Mouse (Mus musculus): ENCODE measurements around the gene Agfg1. TPM values are rescaled to one million over a fixed set of nuclear protein-coding genes. Genes with fewer than 3 reads are reported as not detected.
"Not testable (repeated sequence)": the region's sequence is repeated elsewhere in the genome, so short reads cannot be mapped to it uniquely, and the experiment has no call there.

Agfg1 gene
- polyA plus RNA-seq, 1 experiment from 2014 or later: 29.3 TPM

DNA sequence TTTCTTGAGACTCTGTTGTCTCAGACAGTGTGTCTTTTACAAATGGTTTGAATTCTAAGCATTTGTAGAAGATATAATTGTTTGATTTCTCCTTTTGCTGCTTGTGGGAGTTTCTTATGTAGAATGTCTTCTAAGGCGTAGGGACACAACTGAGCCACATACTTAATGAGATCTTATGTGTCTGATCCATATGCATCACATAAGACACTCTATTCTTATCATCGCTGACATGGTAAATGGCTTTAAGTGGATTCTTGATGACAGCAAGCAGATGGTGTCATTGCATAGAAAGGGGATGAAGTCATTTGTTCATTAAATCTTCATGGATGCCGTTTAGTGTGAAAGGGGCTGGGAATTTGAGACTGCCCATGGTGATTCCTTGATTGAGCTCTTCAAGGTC is 66.6 kb downstream of the Agfg1 start:
- no peak for ATAC-seq (ENCODE audit: extremely low read depth, insufficient number of reproducible peaks, low FRiP score, low TSS enrichment)
- H3K4me3 ChIP-seq: no peak overlapping the region
- WGBS: 49% methylated on average over 3 of the region's 3 CpGs
- no peaks in the 10 kb centered on the region for H3K9me3 ChIP-seq
- peaks cover 16% of the 10 kb centered on the region for H3K4me1 ChIP-seq
- H3K27me3 ChIP-seq (replicated peaks): no peaks in the 10 kb centered on the region
- no peak overlapping the region for H3K9ac ChIP-seq
- peak overlapping the region; percentile 39; the same call in 1 of the 2 replicates for H3K27ac ChIP-seq (replicated peaks)
- peaks cover 37% of the 10 kb centered on the region for H3K36me3 ChIP-seq
- H3K4me2 ChIP-seq: no peak overlapping the region

DNA sequence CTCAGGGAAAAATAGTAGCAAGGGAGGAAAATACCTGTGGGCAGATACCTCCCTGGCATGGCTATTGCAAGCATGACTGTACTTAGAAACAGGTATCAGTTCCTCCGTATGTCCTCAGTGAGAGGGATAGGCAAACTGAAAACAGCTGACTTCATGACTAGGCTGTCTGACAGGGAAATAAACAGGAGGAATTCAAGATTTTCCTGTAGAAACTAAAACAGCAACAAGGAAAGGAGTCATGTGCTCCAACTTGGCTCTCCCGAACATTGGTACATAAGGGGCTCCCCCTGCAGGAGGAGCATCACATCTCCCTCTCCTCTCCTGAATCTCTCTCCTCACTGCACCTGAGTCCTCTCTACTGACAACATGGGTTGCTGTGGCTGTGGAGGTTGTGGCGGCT is 73.7 kb downstream of the Agfg1 start, which contains the start of gene A030005L19Rik:
A030005L19Rik (plus strand) TSS at position 301 of the 400 bp plus-strand sequence.
- Histone ChIP-seq H3K27me3 (replicated peaks) (no peaks in the 10 kb centered on the region), H3K4me1 (no peaks in the 10 kb centered on the region), H3K4me3 (no peak within 1 kb of the TSS), H3K4me2 (no peak within 1 kb of the TSS), H3K9me3 (no peaks in the 10 kb centered on the region), H3K36me3 (peaks cover 3% of the 10 kb centered on the region; the same call in 1 of the 2 replicates), H3K9ac (no peak within 1 kb of the TSS), H3K27ac (replicated peaks) (no peak within 1 kb of the TSS)
- WGBS: 68% methylated on average over 2 of the region's 3 CpGs
- no peak for ATAC-seq (ENCODE audit: extremely low read depth, insufficient number of reproducible peaks, low FRiP score, low TSS enrichment)

DNA sequence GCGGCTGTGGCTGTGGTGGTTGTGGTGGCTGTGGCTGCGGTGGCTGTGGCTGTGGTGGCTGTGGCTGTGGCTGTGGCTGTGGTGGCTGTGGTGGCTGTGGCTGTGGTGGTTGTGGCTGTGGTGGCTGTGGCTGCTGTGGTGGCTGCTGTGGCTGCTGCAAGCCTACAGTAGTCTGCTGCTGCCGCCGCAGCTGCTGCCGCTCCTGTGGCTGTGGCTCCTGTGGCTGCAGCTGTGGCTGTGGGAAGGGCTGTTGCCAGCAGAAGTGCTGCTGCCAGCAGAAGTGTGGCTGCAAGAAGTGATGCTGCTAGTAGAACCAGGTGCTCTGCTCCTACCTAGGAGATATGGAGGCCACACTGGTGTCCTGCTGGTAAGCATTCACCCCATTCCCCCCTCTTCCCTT is 74.2 kb downstream of the Agfg1 start:
- H3K9me3 ChIP-seq; H3K4me1 ChIP-seq; H3K36me3 ChIP-seq; H3K27me3 ChIP-seq (replicated peaks); H3K27ac ChIP-seq (replicated peaks); H3K4me3 ChIP-seq; H3K9ac ChIP-seq; ATAC-seq (ENCODE audit: extremely low read depth, insufficient number of reproducible peaks, low FRiP score, low TSS enrichment); H3K4me2 ChIP-seq: not testable (repeated sequence)
- WGBS: 100% methylated on average over 1 of the region's 5 CpGs

DNA sequence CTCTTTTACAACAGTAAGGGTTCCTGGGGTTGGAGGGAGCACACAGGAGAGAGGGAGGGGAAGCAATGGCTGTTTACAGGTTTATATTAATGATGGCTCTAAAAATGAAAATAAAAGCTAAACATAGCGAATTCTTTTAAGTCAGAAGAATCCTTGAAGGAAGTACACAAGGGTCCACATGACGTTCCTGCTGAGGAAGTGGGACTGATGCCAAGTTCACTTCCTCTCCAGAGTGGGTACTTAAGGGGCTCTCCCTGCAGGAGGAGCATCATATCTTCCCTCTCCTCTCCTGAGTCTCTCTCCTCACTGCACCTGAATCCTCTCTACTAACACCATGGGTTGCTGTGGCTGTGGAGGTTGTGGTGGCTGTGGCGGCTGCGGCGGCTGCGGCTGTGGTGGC is 85.4 kb downstream of the Agfg1 start, which contains the start of gene A030014E15Rik:
A030014E15Rik (plus strand) TSS at position 268 of the 400 bp plus-strand sequence.
- Histone ChIP-seq H3K36me3 (no peaks in the 10 kb centered on the region), H3K9me3 (no peaks in the 10 kb centered on the region), H3K27me3 (replicated peaks) (no peaks in the 10 kb centered on the region), H3K4me3 (no peak within 1 kb of the TSS), H3K9ac (no peak within 1 kb of the TSS), H3K27ac (replicated peaks) (no peak within 1 kb of the TSS), H3K4me2 (no peak within 1 kb of the TSS), H3K4me1 (no peaks in the 10 kb centered on the region)
- no peak for ATAC-seq (ENCODE audit: extremely low read depth, insufficient number of reproducible peaks, low FRiP score, low TSS enrichment)
- WGBS: 86% methylated on average over 6 of the region's 6 CpGs

DNA sequence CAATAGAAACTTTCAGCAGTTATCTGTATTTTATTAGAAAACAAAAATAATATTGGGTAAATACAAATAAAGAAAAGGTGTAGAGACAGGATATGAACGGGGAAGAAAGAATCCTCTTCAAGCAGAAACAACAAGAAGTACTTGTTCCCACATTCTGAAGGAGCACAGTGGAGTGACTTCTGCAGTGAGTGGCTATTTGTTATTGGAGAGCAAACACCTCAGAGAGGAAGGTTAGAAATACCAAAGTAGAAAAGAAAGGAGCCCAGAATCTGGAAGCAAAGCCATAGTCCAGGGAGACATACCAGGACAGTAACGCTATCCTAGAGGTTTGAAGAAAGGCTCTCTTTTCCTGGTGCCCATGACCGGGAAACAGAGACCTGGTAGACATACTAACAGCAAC is 91.3 kb downstream of the Agfg1 start:
- not testable (repeated sequence) for H3K9ac ChIP-seq; H3K4me1 ChIP-seq; H3K36me3 ChIP-seq; H3K9me3 ChIP-seq; H3K4me3 ChIP-seq; H3K27me3 ChIP-seq (replicated peaks); H3K4me2 ChIP-seq; ATAC-seq (ENCODE audit: extremely low read depth, insufficient number of reproducible peaks, low FRiP score, low TSS enrichment); H3K27ac ChIP-seq (replicated peaks)
- WGBS: 73% methylated on average over 1 of the region's 3 CpGs

DNA sequence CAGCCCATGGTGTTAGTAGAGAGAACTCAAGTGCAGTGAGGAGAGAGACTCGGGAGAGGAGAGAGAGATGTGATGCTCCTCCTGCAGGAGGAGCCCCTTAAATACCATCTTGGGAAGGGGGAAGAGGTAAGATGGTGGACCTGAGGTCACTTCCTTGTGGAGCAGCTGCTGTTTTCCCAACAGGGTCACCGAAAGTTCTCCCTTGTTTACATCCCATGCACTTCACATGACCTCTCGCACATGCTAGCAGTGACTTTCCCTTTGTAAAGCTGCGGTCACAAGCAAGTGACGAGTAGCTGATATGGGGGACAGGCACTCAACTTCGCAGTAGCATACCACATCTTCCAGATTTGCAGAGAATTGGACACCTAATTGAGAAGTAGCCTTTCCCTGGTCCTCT is 92.0 kb downstream of the Agfg1 start, which contains the start of gene Gm6217:
Gm6217 (minus strand) TSS at position 74 of the 400 bp plus-strand sequence.
- not testable (repeated sequence) for H3K4me1 ChIP-seq; H3K9me3 ChIP-seq; ATAC-seq (ENCODE audit: extremely low read depth, insufficient number of reproducible peaks, low FRiP score, low TSS enrichment); H3K9ac ChIP-seq; H3K36me3 ChIP-seq; H3K27me3 ChIP-seq (replicated peaks); H3K4me3 ChIP-seq; H3K4me2 ChIP-seq; H3K27ac ChIP-seq (replicated peaks)
- WGBS: no CpG with 5 or more reads among the region's 6 CpGs

DNA sequence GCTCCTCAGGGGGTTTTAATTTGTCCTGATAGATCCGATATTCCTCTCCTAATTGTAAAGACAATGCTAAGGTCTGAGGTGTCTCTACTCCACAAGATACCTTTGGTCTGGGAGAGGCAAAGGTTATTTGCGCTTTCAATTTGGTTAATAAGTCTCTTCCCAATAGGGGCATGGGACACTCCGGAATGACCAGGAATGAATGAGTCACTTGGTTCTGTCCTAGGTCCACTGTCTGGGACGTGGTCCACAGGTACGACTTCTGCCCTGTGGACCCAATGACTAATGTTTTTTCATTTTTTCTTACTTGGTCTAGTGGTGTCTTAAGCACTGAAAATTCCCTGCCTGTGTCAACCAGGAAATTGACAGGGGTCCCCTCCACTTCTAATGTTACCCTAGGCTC is 99.4 kb downstream of the Agfg1 start:
- no peaks in the 10 kb centered on the region for H3K36me3 ChIP-seq
- ATAC-seq (ENCODE audit: extremely low read depth, insufficient number of reproducible peaks, low FRiP score, low TSS enrichment): no peak
- H3K27me3 ChIP-seq (replicated peaks): no peaks in the 10 kb centered on the region
- no peak overlapping the region for H3K4me2 ChIP-seq
- H3K9ac ChIP-seq: no peak overlapping the region
- H3K4me3 ChIP-seq: no peak overlapping the region
- H3K9me3 ChIP-seq: peaks cover 17% of the 10 kb centered on the region
- no peak overlapping the region for H3K27ac ChIP-seq (replicated peaks)
- no peaks in the 10 kb centered on the region for H3K4me1 ChIP-seq
- WGBS: 87% methylated on average over 5 of the region's 5 CpGs

DNA sequence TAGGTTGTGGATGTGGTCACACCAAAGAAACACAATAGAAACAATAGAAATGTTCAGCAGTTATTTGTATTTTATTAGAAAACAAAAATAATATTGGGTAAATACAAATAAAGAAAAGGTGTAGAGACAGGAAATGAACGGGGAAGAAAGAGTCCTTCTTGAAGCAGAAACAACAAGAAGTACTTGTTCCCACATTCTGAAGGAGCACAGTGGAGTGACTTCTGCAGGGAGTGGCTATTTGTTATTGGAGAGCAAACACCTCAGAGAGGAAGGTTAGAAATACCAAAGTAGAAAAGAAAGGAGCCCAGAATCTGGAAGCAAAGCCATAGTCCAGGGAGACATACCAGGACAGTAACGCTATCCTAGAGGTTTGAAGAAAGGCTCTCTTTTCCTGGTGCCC is 103.2 kb downstream of the Agfg1 start:
- H3K4me1 ChIP-seq; H3K27ac ChIP-seq (replicated peaks); H3K9ac ChIP-seq; H3K4me2 ChIP-seq; ATAC-seq (ENCODE audit: extremely low read depth, insufficient number of reproducible peaks, low FRiP score, low TSS enrichment); H3K27me3 ChIP-seq (replicated peaks); H3K4me3 ChIP-seq; H3K36me3 ChIP-seq: not testable (repeated sequence)
- 88% methylated on average over 2 of the region's 2 CpGs for WGBS
- peaks cover 17% of the 10 kb centered on the region for H3K9me3 ChIP-seq

DNA sequence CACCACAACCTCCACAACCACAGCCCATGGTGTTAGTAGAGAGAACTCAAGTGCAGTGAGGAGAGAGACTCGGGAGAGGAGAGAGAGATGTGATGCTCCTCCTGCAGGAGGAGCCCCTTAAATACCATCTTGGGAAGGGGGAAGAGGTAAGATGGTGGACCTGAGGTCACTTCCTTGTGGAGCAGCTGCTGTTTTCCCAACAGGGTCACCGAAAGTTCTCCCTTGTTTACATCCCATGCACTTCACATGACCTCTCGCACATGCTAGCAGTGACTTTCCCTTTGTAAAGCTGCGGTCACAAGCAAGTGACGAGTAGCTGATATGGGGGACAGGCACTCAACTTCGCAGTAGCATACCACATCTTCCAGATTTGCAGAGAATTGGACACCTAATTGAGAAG is 104.0 kb downstream of the Agfg1 start, which contains the start of gene A030003K21Rik:
A030003K21Rik (minus strand) TSS at position 94 of the 400 bp plus-strand sequence.
- H3K9ac ChIP-seq; H3K27ac ChIP-seq (replicated peaks); H3K4me3 ChIP-seq; H3K4me1 ChIP-seq; H3K4me2 ChIP-seq; ATAC-seq (ENCODE audit: extremely low read depth, insufficient number of reproducible peaks, low FRiP score, low TSS enrichment); H3K27me3 ChIP-seq (replicated peaks); H3K36me3 ChIP-seq: not testable (repeated sequence)
- no CpG with 5 or more reads among the region's 6 CpGs for WGBS
- H3K9me3 ChIP-seq: peaks cover 17% of the 10 kb centered on the region

DNA sequence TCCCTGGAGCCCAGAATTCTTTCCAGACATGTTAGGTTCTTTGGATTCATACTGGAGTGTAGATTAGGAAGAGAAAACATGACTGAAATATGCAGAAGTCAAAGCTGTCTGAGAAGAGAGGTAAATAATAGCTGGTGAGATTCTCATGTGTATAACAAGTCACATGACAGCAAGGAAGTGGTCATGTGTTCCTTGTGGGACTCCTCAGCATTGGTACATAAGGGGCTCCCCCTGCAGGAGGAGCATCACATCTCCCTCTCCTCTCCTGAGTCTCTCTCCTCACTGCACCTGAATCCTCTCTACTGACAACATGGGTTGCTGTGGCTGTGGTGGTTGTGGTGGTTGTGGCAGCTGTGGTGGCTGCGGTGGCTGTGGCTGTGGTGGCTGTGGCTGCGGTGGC is 106.7 kb downstream of the Agfg1 start:
- H3K9ac ChIP-seq; H3K36me3 ChIP-seq; H3K4me3 ChIP-seq; H3K4me2 ChIP-seq; ATAC-seq (ENCODE audit: extremely low read depth, insufficient number of reproducible peaks, low FRiP score, low TSS enrichment); H3K27ac ChIP-seq (replicated peaks); H3K9me3 ChIP-seq; H3K4me1 ChIP-seq; H3K27me3 ChIP-seq (replicated peaks): not testable (repeated sequence)
- 100% methylated on average over 2 of the region's 2 CpGs for WGBS

DNA sequence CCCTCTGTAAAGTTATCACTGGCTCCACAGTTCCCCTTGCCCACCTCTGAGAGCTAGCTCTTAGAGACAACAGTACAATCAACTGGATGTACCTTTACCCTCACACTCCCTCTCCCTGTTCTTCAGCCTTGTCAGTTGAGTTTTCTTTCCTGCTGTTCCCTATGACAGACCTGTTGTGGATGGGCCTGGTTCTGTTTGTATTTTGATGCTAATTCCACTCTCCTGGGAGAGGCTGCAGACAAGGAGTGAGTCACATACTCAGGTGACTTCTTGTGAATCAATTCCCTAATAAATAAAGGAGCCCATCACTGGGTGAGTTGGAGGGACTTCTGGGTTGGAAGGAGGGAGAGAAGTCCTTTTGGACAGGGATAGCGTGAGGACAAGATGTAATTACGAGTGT is 109.3 kb downstream of the Agfg1 start:
- Histone ChIP-seq H3K36me3 (no peaks in the 10 kb centered on the region), H3K27me3 (replicated peaks) (no peaks in the 10 kb centered on the region), H3K4me3 (no peak overlapping the region), H3K27ac (replicated peaks) (no peak overlapping the region), H3K9ac (no peak overlapping the region), H3K4me1 (peaks cover 3% of the 10 kb centered on the region; the same call in 1 of the 2 replicates), H3K4me2 (no peak overlapping the region), H3K9me3 (no peaks in the 10 kb centered on the region)
- 81% methylated on average over 2 of the region's 2 CpGs for WGBS
- ATAC-seq (ENCODE audit: extremely low read depth, insufficient number of reproducible peaks, low FRiP score, low TSS enrichment): no peak

All from heart, embryonic 13.5 days (tissue).